Mouse (Mus musculus): ENCODE measurements around the gene F7.

DNA sequence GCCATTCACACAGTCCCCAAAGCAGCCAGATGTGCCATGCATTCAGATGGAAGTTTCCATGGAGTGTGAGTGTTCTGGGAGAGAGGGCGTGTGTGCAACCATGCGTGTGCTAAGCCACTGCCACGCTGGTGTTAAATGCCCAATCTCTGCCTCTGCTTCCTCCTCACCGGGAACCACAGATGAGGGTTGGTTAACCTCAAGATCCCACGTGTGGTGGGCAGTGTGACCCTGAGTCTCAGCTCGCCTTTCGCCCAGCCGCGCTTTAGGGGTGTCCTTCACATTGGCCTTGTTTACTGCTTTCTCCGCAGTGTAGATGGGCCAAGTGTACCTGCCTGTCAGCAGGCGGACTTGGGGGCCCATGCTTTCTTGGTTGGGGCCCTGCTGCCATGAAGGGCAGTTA, 49.5 kb upstream of the F7 start:
- TF ChIP-seq CTCF (IDR thresholded peaks at IDR 0.05; ENCODE audit: control insufficient read depth, insufficient read depth, insufficient replicate concordance, low read depth, low read length) = no peak
- TF ChIP-seq POLR2A (IDR thresholded peaks at IDR 0.05; ENCODE audit: control insufficient read depth, low read depth, low read length) = no peak
